Mouse (Mus musculus) central nervous system, embryonic 11.5 days (tissue): ENCODE data around the gene Tmem229b. TPM values are rescaled to one million over a fixed set of nuclear protein-coding genes. Genes with fewer than 3 reads are reported as not detected.

Experiments
- polyA plus RNA-seq: library from polyadenylated mRNA; depleted of rRNA; stranded (reverse); fragments of >200 nt; gene quantifications from 2 replicates; pipeline ENCODE4 v1.2.3, GENCODE M21; 2012; rRNA removed

Gene Tmem229b
- polyA plus RNA-seq = 6.2 and 9.2 TPM in 2 replicates

DNA sequence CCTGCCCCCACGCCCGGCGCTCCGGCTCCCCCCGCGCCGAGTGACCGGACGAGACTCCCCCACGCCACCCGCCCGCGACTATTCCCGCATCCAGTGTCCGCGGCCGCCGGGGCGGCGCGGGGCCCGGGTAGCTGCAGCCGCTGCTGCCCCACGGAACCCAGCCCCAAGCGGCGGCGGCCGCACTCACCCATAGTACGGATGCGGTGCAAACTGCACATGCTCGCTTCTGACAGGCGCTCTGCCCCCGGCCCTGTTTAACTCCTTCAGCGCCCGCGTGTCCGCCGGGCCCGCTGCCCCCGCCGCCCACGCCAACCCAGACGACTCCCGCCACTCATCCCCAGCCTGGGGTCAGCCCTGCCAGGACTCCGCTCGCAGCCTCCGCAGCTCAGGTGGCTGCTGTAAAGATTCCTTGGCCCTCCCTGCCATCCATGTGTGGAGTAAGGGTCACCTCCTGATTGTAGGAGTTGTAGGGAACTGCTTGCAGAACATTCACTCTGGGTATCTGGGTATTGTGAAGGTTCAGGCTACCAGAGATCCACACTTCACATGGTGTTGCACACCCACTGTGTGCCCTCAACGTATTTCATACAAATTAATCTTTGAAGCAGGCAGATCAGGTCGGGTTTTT is at the start of gene Tmem229b:
TSS of gene Tmem229b (minus strand) at position 502 of the 628 bp plus-strand sequence.

DNA sequence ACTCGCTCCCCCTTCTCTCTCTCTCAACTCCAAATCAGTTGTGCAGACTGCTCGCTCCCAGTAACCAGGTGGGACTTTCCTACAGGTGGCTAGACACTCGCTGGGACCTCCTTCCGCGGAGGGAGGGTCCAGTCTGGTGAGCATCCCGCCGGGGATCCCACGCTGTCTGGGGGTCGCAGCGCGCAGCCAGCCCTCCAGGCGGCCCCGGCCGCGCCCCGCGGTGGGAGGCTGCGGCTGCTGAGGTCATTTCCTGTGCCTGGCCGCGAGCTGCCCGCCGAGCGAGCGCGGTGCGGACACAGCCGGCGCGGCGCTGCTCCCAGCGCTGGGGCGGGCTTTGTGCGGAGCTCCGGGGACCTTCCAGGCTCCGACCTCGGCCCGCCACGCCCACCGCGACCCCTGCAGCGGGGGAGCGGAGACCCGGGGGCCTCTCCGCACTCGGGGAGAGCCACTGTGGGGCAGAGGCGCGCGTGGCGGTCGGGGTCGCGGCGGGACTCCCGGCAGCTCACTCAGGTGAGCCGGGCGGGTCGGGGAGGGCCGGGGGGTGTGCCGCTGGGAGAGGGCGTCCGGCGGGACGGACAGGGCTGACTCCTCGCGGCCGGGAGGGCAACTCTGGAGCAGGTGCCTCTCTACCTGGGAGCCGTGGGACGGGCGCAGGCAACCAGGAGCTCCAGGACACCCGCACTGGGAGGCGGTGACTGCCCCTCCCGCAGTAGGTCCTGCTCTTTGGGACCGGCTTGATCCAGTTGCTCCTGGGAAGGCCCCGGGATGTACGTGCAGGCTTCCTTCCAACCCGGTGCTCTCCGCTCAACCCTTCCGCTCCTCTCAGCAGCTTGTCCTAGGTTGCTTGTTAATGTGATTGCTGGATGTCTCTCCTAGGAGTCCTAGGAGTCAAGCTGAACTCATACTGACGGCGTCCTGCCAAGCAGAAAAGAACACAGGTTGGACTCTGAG is 21.8 kb upstream of the Tmem229b start, which contains the start of gene Plekhh1:
TSS of gene Plekhh1 (plus strand) at position 253 of the 951 bp plus-strand sequence.

Other genes starting within 250 kb of the Tmem229b start
- gene Atp6v1d, start 146.0 kb downstream of the Tmem229b start, polyA plus RNA-seq = 47.6 and 53.5 TPM in 2 replicates
- gene Eif2s1, start 145.8 kb downstream of the Tmem229b start, polyA plus RNA-seq = 76.3 and 99.5 TPM in 2 replicates
- 1.7 and 3.0 TPM in 2 replicates for gene Plek2, start 100.7 kb downstream of the Tmem229b start, polyA plus RNA-seq
- gene Plekhh1, start 21.5 kb upstream of the Tmem229b start, polyA plus RNA-seq = 6.5 and 8.6 TPM in 2 replicates
- 10.2 and 19.0 TPM in 2 replicates for gene Pigh, start 82.0 kb upstream of the Tmem229b start, polyA plus RNA-seq
- gene Arg2, start 123.2 kb upstream of the Tmem229b start, polyA plus RNA-seq = 1.4 and 3.2 TPM in 2 replicates
- gene Vti1b, start 165.0 kb upstream of the Tmem229b start, polyA plus RNA-seq = 51.9 and 55.3 TPM in 2 replicates
- gene Rdh11, start 184.7 kb upstream of the Tmem229b start, polyA plus RNA-seq = 21.1 and 24.3 TPM in 2 replicates
- 1.2 and 1.5 TPM in 2 replicates for gene Rdh12, start 201.3 kb upstream of the Tmem229b start, polyA plus RNA-seq